Mouse (Mus musculus) hematopoietic stem cell, adult 5-6 weeks (primary cell): Measurements from ENCODE around the gene Olfr353. TPM values are rescaled to one million over a fixed set of nuclear protein-coding genes. Genes with fewer than 3 reads are reported as not detected.

Experiments used
- ATAC-seq, 2 experiments: fragments of 125-278 bp in 1 of 2; replicated peaks in 1 of 2; 2 replicates each; pipeline ENCODE4 v1.8.0; 2016 to 2017; ENCODE audit warnings: inconsistent platforms in 2 of 2, mild to moderate bottlenecking in 2 of 2, moderate number of reproducible peaks in 2 of 2, low read depth in 1 of 2, moderate TSS enrichment in 1 of 2; ENCODE audit not compliant: low FRiP score in 2 of 2, poor library complexity in 2 of 2, severe bottlenecking in 2 of 2, insufficient read depth in 1 of 2, low TSS enrichment in 1 of 2
- total RNA-seq: library from RNA; stranded (forward); fragments of 172-1452, 232-1000 nt; gene quantifications from 2 replicates; pipeline ENCODE4 v1.2.3, GENCODE M21; 2017

The Olfr353 gene
- not detected in 2 replicates for total RNA-seq

DNA sequence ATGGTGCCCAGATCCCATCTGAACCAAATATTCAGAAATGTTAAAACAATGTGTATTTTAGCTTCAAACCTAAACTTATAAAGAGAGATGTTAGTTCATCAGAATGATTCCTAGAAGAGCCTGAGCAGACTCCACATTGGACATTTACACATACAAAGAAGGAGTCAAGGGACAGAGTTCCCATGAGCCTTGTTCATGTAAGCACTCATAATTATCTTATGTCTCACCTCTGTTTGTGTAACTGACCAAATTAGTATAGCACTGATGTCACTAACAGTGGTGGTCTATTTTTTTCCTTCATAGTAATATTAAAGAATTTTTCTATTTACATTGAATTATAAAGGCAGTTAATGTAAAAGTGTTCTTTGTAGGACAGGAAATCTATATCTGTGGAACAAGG lies at the start of gene Olfr353:
Olfr353 (minus strand) TSS at position 101 of the 400 bp plus-strand sequence.
- ATAC-seq: no peak

- ATAC-seq: no peak
These were observed 44.1 kb upstream of the Olfr353 start, which contains the start of gene Olfr356 for GRCm38 (mm10) chr2:36936821-36937220. Gene Olfr356, plus strand, starts transcription at chr2:36937121.

DNA sequence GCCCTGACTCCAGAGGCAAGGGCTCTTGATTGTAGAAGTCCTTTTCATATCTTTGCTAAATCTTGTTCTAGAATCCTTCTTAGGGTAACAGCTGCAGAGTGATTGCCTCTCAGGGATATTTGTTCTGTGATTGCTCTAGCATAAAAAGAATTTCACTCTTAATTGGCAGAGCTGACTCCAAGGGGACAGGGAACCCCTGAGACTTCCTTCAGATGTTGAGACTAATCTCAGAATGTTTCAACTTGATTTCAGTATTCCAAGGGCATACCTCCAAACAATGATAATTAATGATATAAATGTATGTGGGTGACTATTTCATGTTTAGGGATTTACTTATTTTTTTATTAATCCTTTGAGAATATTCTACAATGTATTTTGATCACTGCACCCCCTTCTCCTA lies 36.1 kb upstream of the Olfr353 start, which contains the start of gene Olfr355:
Olfr355 (minus strand) TSS at position 101 of the 400 bp plus-strand sequence.
- no peak for ATAC-seq

DNA sequence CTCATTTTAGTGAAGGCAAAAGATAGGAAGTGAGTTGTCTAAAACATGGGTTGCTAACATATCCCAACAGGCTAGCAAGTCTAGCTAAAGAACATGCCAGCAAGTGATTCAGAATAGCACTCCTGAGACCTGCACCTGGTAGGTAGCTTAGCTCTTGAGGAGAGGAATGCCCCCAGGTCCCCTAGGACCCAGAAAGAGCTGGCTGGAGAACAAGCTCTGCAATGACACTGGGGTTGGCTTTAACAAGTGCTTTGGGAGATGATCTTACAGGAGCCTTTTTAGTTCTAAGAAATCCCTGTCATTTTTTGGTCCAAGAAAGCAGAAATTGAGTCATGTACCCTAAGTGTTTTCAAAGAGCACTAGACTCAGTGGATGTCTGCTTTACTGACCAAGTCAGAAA lies 12.6 kb upstream of the Olfr353 start, which contains the start of gene Olfr354:
Olfr354 (plus strand) TSS at position 301 of the 400 bp plus-strand sequence.
- ATAC-seq: no peak

DNA sequence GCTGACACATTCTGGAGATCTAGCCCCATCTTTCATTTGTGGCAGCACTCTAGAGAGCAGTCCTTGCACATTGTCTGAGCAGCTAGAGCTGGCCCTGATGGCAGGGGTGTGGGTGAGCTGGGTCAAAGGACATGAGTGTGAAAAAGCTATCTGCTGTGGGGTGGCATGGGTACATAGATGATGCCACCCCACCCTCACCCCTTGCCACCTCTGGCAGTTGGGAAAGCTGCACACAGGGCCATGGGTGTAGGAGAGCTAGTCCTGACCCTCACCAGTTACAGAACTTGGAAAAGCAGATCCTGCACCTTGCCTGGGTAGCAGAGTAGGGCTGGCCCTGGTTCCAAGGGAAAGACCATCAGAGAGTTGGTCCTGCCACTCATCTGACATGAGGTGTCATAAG lies 4.4 kb upstream of the Olfr353 start:
- no peak for ATAC-seq

DNA sequence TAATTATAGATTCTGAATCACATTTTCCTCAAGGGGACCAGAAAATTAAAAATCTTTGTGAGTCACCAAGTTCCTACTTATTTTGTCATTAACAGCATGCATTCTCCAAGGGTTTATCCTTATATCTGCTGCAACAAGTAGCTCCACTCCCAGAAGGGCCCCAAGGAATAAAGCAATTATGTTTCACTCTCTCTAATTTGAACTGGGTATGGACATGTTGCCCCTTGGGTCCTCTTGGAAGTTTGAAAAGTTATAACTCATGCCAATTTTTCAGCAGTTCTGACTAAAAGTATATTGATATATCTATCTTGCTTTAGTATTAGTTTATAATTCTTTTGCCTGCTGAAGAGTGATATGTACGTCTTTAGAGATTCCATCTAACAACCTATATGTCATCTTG lies 24.6 kb downstream of the Olfr353 start, which contains the start of gene Olfr352:
Olfr352 (plus strand) TSS at position 301 of the 400 bp plus-strand sequence.
- ATAC-seq: no peak

GRCm38 (mm10) chr2:36862560-36862959 lies 30.2 kb downstream of the Olfr353 start, which contains the start of gene Olfr351:
Gene Olfr351, minus strand, starts transcription at chr2:36862660.
- ATAC-seq: no peak

DNA sequence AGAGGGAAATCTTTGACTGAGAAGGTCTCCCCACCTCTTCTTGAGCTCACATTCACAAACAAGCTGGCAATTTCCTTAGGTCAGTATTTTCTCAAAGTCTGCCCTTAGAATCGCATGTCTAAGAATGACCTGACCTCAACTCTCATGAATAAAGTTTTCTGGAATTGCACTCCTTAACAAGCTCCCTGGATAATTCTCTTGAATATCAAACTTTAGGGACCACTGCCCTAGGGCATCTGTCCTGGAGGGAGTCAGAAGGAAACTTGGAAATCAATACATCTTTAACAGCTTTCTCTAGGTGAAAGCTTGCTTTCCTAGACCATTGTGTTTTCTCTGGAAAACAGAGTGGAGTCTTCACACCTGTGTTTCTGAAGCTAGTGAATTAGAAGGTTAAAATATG lies 46.7 kb downstream of the Olfr353 start, which contains the start of gene Olfr350:
Olfr350 (plus strand) TSS at position 301 of the 400 bp plus-strand sequence.
- no peak for ATAC-seq

Other genes starting within 250 kb of the Olfr353 start
- not detected in 2 replicates for gene Olfr346, start 207.1 kb downstream of the Olfr353 start, total RNA-seq
- not detected in 2 replicates for gene Olfr347, start 161.0 kb downstream of the Olfr353 start, total RNA-seq
- gene Olfr348, start 108.7 kb downstream of the Olfr353 start, total RNA-seq: not detected in 2 replicates
- gene Olfr50, start 102.4 kb downstream of the Olfr353 start, total RNA-seq: not detected in 2 replicates
- gene Olfr3, start 75.9 kb downstream of the Olfr353 start, total RNA-seq: not detected in 2 replicates
- gene Olfr350, start 46.6 kb downstream of the Olfr353 start, total RNA-seq: not detected in 2 replicates
- not detected in 2 replicates for gene Olfr351, start 30.3 kb downstream of the Olfr353 start, total RNA-seq
- not detected in 2 replicates for gene Olfr352, start 24.5 kb downstream of the Olfr353 start, total RNA-seq
- not detected in 2 replicates for gene Olfr354, start 12.7 kb upstream of the Olfr353 start, total RNA-seq
- gene Olfr355, start 36.0 kb upstream of the Olfr353 start, total RNA-seq: not detected in 2 replicates
- not detected in 2 replicates for gene Olfr356, start 44.2 kb upstream of the Olfr353 start, total RNA-seq
- not detected in 2 replicates for gene Olfr357, start 100.9 kb upstream of the Olfr353 start, total RNA-seq
- gene Olfr358, start 116.4 kb upstream of the Olfr353 start, total RNA-seq: not detected in 2 replicates
- not detected in 2 replicates for gene Olfr360, start 172.8 kb upstream of the Olfr353 start, total RNA-seq
- gene Olfr361, start 196.4 kb upstream of the Olfr353 start, total RNA-seq: not detected in 2 replicates
- gene Olfr362, start 225.0 kb upstream of the Olfr353 start, total RNA-seq: not detected in 2 replicates
- gene Olfr364-ps1, start 246.4 kb upstream of the Olfr353 start, total RNA-seq: not detected in 2 replicates